Mouse (Mus musculus) ES-E14 (cell line): ENCODE results near the gene Nedd4.

ENCODE experiments used
- CHD2 ChIP-seq: IDR thresholded peaks from 2 replicates; pipeline ENCODE4 v1.6.1; 2014; ENCODE audit warnings: mild to moderate bottlenecking, low read depth, low read length, inconsistent platforms
- HCFC1 ChIP-seq: IDR thresholded peaks from 2 replicates; pipeline ENCODE4 v1.6.1; 2012; ENCODE audit warnings: low read length, inconsistent platforms, borderline replicate concordance; ENCODE audit not compliant: insufficient read depth
- MAFK ChIP-seq: IDR thresholded peaks from 2 replicates; pipeline ENCODE4 v1.6.1; 2014; ENCODE audit warnings: mild to moderate bottlenecking, low read depth, low read length, inconsistent platforms; ENCODE audit not compliant: insufficient read depth
- ZNF384 ChIP-seq: IDR thresholded peaks from 2 replicates; pipeline ENCODE4 v1.6.1; 2012; ENCODE audit warnings: low read depth, low read length, inconsistent platforms

GRCm38 (mm10) chr9:72656940-72657339, 5.2 kb upstream of the Nedd4 start:
- TF ChIP-seq MAFK (no peak), ZNF384 (no peak), CHD2 (no peak), HCFC1 (no peak)
